Mouse (Mus musculus) A20 (cell line): Measurements from ENCODE around the gene Mical1.

ENCODE experiments used
- DNase-seq: peaks from one replicate; pipeline ENCODE4 v3.0.0-alpha.2; 2011; ENCODE audit warnings: low read depth, low spot score

Gene Mical1

GRCm38 (mm10) chr10:41519640-41520409 lies 43.7 kb downstream of the Mical1 start:
- DNase-seq, result peak; percentile 88

GRCm38 (mm10) chr10:41520410-41520673 lies 44.2 kb downstream of the Mical1 start:
- no peak for DNase-seq

GRCm38 (mm10) chr10:41523386-41523785 lies 47.3 kb downstream of the Mical1 start:
- no peak for DNase-seq

GRCm38 (mm10) chr10:41525696-41526095 lies 49.6 kb downstream of the Mical1 start:
- no peak for DNase-seq

- DNase-seq, result peak; percentile 63
Observed at GRCm38 (mm10) chr10:41529972-41530371, 53.9 kb downstream of the Mical1 start.

GRCm38 (mm10) chr10:41535991-41536390 lies 59.9 kb downstream of the Mical1 start:
- no peak for DNase-seq
